Mouse (Mus musculus) left cerebral cortex, adult 18-20 months (tissue): Measurements from ENCODE around the gene B3galt1. TPM values are rescaled to one million over a fixed set of nuclear protein-coding genes. Genes with fewer than 3 reads are reported as not detected.

Experiments
- DNase-seq, 2 experiments: peaks; one replicate each; pipeline ENCODE4 v3.0.0; 2021 to 2022; ENCODE audit warnings: low spot score in 2 of 2, mixed read lengths in 1 of 2
- total RNA-seq, 2 experiments: library from RNA; stranded (reverse); gene quantifications; 2 replicates each; pipeline ENCODE4 v1.2.3; 2021

B3galt1 gene
- total RNA-seq, 2 experiments from 2014 or later: 83.5 to 85.6 TPM

DNA sequence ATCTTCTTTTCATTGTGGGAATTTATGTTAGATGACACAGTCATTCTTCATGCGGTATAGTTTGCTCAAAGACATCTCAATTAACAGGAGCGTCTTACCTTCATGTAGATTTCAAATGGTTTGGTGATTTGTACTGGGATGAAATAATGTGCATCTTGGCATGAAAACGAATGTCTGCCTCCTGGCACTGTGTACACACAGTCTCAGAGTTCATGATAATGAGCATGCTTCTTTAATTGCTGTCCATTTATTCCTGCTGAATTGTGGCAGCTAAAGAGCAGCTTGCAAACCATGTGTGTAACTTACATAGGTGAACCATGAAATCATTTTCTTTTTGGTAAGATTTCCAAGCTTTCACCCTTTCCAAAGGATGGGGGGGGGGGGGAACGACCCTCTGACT, 112.0 kb downstream of the B3galt1 start:
- DNase-seq: no peak

DNA sequence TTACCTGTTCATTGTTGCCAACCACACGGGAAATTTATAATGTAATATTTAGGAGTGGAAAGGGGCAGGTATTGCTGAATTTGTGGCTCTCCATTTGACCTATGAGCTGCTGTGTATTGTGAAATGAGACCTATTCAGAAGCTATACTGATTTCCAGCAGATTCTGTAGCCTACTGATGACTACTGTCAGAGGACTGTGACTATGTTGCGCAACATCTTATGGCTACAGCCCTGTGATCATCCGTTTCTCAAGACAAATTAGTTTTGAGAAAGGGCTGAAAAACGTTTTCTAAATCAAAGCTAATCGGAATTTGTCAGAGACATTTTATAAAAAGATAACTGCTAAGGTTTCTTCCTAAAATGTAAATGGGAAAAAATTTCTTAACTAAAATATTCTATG, 158.6 kb downstream of the B3galt1 start:
- no peak for DNase-seq

- no peak for DNase-seq
These were observed 165.1 kb downstream of the B3galt1 start for GRCm38 (mm10) chr2:67730771-67731170.

DNA sequence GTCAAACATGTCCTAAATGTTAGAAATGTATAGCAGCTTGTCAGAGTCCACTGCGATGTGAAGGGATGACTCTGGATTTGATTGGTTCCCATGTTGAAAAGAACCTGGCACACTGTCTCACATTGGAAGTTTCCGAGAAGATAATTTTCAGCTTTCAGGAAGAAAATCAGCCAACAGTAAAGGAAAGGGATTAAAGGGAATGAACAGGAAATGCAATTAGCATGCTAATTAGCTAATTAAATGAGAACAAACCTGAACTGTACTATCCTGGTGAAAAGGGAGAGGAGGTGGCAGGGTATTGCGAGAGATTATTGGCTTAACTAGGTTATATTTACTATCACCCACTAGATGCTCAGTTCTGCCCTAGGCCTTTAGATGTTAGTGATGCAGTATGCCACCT, 185.9 kb downstream of the B3galt1 start:
- DNase-seq: no peak

DNA sequence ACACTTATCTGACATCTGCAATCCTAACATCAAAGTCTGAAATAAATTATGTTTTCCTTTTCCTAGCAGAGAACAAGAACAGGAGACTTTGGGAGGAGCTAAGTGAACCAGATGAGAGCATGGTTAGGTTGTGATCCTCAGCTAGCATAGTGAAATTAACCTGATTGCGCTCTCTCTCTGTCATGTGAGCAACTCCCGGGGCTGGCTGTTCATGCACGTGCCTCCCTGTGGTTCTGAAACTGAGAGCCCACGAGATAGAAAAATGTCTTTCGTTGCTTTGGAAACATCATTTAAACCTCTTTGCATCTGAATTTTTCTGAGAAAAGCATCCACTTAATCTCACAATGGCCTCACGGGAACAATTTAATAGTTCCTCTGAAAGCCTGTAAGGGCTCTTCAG, 190.8 kb downstream of the B3galt1 start:
- DNase-seq: no peak

DNA sequence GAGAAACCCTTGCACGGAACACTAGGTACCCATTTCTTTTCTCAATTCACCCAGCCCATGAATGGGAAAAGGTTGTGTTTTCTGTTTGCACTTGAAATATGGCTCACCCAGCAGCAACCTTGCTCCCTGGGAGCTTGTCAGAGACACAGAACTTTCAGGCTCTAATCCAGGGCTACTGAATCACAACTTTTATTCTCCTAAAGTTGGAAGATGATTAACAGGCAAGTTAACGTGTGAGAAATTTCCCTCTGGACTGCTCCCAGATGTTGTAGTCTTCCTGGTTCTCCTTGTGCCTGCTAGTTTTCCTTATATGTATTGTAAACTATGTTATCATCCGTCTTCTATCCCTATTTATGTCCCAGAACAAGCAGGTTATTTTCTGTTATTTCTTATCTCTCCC, 221.9 kb downstream of the B3galt1 start:
- DNase-seq: no peak

GRCm38 (mm10) chr2:67797561-67797960, 231.9 kb downstream of the B3galt1 start:
- no peak for DNase-seq

DNA sequence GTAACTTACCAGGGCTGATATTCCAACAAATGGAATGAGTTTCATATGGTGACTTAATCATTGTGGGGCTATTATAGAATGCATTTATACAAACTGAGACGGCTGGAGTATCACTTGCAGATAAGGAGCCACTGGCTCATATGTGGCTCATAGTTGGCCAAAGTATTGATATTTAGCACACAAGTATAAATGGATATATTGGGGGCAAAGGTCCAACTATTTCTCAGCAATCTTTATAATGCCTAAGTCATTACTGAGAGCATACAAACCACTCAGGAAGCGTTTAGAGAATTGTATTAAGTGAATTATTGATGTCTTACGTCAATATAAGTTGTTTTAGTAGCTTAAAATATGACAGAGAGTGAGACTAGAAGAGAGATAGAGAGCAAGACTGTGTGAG, 234.3 kb downstream of the B3galt1 start:
- no peak for DNase-seq

- DNase-seq: no peak
These were observed 250.5 kb downstream of the B3galt1 start for GRCm38 (mm10) chr2:67816149-67816548.

- no peak for DNase-seq
These were observed 252.3 kb downstream of the B3galt1 start for GRCm38 (mm10) chr2:67818014-67818413.

DNA sequence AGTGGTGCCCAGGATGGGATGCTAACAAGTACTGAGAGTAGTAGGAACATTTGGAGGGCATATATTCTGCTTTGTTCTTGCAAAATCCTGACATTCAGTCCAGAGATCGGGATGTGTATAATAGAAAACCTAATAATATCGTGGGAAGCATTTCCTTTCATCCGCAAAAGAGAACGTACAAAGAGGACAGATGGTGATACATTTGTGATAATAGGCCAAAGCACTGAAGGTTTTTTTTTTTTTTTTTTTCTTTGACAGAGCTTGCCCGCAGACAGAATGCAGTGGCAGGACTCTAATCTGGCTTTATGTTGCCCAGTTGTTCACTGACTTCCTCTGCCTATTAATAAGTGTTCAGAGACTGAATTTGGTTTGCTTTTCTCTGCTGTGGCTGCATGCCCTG, 256.7 kb downstream of the B3galt1 start:
- DNase-seq: no peak

- no peak for DNase-seq
These were observed 262.0 kb downstream of the B3galt1 start for GRCm38 (mm10) chr2:67827697-67828096.

- no peak for DNase-seq
These were observed 263.6 kb downstream of the B3galt1 start for GRCm38 (mm10) chr2:67829055-67829915.

DNA sequence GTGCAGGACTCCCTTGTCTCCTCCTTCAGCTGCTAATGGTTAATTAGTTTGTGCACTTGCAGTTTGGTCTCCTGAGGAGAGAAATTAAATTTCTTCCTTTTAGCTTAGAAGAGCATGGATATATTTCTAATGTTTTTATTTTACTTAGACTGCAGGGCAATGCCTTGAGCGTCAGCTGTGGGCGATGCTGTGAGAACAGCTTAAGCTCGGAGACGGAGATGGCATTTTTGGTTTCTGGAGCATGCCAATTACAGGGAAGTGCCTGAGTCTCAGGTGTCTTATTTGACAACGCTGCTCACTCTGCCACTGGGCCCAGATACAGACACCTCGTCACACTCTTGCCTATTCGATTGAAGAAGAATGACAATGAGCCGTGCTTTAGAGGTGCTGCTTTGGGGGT, 282.1 kb downstream of the B3galt1 start:
- peak in 1 of 2 experiments; percentile 29 for DNase-seq

GRCm38 (mm10) chr2:67850725-67851124, 285.1 kb downstream of the B3galt1 start:
- no peak for DNase-seq

GRCm38 (mm10) chr2:67858340-67858739, 292.7 kb downstream of the B3galt1 start:
- DNase-seq: no peak

- no peak for DNase-seq
These were observed 293.3 kb downstream of the B3galt1 start for GRCm38 (mm10) chr2:67859004-67859403.

GRCm38 (mm10) chr2:67873368-67873767, 307.7 kb downstream of the B3galt1 start:
- DNase-seq: no peak

GRCm38 (mm10) chr2:67879836-67880235, 314.2 kb downstream of the B3galt1 start:
- no peak for DNase-seq

- peak in 1 of 2 experiments; percentile 21 for DNase-seq
These were observed 316.1 kb downstream of the B3galt1 start for GRCm38 (mm10) chr2:67881713-67882281.

- DNase-seq: no peak
These were observed 332.5 kb downstream of the B3galt1 start for GRCm38 (mm10) chr2:67897956-67898689.

DNA sequence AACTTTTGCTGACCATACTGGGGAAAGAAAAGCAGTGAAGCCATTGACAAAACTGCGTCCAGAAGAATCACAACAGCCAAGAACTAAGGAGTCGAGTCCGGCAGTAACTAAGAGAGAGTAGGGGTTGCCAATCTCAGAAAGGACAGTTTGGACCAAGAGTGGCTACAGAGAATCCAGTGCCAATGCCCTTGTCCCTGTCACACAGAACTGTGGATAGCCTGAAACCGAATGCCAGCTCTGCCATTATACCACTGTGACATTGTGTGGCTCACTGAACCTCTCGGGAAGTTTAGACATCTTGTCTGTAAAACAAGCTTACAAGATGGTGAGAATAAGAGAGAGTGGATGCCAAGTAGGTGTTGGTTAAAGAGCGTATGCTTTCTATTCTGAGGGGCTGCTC, 335.9 kb downstream of the B3galt1 start:
- DNase-seq: no peak
